Mouse (Mus musculus): Measurements from ENCODE around the gene Duoxa1.

The Duoxa1 gene

DNA sequence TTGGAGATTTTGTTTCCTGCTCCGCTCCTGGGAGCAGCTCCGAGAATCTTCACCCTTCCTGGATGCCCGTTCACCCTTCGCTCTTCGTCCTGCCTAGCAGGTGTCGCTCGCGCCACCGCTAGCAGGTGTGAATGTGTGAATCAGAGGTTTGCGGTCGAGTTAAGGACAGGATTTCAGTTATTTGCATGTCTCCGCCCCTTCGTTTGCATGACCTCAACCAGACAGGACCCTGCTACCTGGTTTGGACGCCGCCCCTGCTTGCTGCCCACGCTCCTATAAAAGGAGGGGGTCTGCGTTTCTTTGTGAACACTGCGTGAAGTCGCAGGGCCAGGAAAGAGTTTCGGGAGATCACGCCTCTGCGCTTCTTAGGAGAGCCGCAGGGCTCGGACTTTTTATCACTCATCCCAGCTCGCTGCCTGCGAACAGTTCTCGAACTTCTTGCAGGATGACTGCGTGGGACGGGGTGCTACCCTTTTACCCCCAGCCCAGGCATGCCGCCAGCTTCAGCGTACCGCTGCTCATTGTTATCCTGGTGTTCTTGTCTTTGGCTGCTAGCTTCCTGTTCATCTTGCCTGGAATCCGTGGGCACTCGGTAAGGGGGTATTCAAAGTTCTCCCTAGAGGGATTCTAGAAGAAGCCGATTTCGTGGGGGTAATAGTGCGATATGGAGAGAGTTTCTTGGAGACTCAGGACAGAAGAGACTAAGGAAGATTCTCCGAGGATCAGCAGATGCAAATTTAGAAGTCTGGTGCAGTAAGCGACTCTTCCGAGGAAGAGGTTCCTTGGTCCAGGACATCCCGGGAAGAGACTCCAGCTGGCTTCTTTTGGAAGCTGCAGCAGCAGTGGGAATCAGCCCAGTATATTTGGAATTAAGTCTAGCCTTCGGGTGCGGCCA lies 14.7 kb downstream of the Duoxa1 start, which contains the start of gene Duoxa2:
Gene Duoxa2 (plus strand): TSS at position 305 of the 895 bp plus-strand sequence.
- DNase-seq (ENCODE audit: low read depth in 2 of 2, low spot score in 2 of 2): peak in 1 of 2 experiments; percentile 36

DNA sequence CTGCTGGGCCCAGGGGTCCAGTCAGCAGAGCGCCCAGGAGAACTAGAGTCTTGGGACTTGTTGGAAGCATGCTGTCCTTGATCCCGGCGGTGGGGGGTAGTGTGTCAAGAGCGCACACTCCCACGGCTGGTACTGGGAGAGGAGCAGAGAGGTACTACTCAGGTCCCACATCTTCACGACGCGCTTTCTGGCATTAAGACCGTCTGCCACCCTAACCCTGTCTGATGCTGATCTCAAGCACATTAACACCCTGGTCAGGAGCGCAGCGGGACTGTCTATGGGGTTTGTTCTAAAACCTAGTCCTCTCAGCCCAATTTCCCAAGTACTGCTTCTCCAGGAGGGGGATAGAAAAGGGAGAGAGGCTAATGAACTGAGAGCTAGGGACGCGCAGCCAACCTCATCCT lies 15.4 kb downstream of the Duoxa1 start, which contains the start of gene Duox2:
Gene Duox2 (minus strand): TSS at position 354 of the 404 bp plus-strand sequence.
- no peak for DNase-seq (ENCODE audit: low read depth in 2 of 2, low spot score in 2 of 2)

DNA sequence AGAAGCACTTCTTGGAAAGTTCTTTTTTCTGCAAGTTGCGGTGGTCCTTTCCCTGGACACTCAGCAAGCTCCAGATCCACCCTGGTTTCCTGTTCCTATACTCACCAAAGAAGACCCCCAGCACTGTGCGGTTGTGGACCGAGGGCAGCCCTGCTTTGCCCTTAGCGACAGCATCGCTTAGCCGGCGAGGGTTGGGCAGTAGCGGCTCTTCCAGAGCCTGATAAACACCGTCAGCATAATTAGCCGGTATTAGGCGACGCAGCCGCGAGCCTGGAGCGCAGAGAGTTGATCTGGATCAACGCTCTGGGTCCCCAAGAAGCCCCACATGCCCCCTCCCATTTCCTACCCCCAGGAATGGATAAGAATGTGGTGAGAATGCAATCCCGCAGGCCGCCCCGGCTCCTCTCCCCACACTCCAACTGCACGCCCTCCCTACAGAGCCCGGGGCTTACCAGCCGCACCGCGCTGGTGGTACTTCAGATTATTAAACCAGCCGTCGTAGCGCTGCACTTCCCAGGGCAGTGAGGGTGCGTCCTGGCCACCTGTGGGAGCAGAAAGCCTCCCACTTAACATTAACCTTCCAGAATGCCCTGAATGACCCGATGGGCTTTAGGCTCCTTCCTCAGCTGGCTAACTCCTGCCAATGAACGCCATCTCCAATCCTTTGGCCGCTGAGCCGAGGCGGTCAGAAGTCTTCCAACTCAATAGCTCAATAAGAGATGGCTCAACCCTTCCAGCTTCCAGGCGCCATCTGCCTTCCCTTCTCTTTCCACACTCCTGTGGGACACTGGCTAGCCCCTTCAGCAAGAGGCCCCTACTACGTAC lies 16.0 kb downstream of the Duoxa1 start:
- DNase-seq (ENCODE audit: low read depth in 2 of 2, low spot score in 2 of 2): no peak

DNA sequence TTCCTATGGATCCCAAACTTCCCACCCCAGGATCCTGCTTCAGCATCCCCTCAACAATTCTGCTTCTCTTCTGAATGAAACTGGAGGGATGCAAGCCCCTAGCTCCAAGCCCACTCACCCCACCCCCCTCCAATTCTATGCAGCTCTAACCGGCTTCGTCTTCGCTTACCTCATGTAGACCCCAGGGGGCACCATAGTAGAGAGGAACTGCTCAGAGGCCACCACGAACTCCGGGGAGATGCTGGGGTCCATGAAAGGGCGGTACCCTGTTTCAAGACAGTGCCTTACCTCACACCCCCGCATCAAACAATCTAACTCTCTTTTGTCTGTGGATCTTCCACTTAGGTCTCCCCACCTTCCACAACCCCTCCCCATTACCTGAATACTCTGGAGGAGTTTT lies 18.6 kb downstream of the Duoxa1 start:
- no peak for DNase-seq (ENCODE audit: low read depth in 2 of 2, low spot score in 2 of 2)

DNA sequence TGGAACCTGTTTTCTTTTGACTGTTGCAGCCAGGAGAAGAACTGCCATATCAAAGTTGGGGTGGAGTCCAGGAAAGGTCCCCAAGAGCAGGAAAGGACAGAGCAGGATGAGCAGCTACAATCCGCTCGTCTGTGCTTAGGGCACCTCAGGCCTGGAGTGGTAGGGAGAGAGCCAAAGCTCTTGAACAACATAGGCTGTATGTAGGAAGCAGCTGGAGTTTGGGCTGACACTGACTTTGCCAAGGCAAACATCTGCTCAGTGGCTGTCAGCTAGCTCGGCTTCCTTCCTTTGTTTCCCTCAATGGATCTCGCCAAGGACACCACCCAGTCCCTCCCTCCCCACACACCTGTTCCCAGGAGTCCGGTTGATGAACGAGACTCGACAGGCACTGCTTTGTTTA lies 27.4 kb downstream of the Duoxa1 start:
- DNase-seq (ENCODE audit: low read depth in 2 of 2, low spot score in 2 of 2): no peak

DNA sequence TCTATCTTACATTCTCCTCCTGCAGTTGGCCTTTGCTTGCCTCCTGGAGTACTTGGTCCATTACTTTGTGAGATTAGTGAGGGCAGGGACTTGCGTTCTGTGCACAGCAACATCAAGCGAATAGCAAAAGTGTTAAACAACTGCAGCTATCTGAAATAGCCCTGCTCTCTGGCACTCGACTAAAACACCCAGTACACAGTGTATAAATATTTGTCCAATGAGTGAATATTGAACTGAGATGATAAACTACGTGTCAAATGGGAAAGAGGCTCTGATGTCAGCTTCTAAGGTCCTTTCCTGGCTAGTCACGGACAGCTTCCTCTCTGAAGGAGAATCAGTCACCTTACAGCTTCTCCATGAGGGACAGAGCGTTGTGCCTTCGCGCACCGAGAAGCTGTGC lies 29.4 kb downstream of the Duoxa1 start:
- no peak for DNase-seq (ENCODE audit: low read depth in 2 of 2, low spot score in 2 of 2)

DNA sequence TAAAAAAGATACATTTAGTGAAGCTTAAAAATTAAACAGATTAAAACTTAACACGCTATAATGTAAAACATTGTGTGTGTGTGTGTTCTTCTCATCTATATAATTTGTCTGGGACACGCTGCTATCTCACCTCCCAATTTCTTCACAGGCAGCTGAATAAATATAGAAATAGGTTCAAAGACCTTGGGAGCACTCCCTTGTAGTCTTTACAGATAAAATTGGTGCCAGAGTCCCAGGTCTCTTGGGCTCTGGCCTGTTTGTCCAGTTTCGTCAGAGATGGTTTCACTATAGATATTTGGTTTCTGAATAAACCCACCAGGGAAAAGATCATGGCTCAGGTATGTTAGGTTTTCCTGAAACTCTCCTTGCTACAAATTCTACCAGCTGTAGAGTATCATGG lies 34.8 kb downstream of the Duoxa1 start:
- DNase-seq (ENCODE audit: low read depth in 2 of 2, low spot score in 2 of 2): no peak

DNA sequence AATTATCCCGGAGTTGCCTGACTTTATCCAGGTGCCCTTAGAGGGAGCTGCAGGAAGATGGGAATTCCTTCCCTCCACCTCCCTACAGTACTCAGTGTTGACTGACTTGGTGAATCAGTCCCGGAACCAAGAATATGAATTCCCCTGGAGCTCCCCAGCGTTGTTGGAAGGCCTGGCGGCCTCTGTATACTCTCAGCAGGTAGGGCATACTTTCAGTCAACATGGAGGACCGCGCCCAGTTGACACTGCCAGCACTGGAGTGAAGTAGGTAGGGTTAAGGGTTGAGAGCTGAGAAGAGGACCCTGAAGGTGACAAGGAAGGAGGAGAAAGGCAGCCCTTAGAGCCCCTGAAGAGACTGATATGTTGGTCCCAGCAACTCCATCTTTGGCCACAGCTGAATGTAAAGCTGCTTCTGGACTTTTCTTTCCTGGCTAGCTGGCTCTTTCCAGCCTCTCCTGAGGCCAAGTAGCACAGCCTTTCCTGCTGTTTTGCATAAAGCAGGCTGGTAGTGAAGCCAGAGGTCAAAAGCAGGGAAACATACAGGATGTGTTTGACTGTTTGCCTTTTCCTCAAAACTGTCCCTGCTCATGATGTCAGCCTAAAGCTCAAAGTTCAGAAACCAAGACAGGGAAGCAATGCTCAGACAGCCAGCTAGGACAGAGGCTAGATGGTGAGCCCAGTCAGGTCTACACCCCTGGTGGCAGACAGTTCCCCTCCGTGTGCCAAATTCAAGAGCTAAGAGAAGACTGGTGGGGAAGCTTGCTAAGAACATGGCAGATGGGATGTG lies 46.9 kb downstream of the Duoxa1 start:
- no peak for DNase-seq (ENCODE audit: low read depth in 2 of 2, low spot score in 2 of 2)

DNA sequence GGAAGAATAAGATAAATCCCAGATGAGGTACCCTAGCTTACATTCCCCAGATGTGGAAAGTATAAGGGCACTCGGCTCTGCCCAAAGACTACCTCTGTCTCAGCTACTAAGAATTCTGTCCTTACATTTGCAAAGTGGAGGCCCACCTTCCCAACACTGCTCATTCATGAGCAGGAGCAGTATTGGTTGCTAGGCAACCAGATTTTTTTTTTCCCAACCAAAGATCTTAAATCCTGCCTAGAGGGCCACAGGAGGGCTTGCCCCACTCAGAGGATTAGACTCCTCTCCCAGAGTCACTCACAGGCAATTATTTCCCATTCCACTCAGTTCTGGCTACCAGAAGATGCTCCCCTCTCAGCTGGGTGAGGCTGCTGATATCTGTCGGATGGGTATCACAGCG lies 48.8 kb downstream of the Duoxa1 start:
- DNase-seq (ENCODE audit: low read depth in 2 of 2, low spot score in 2 of 2): no peak

DNA sequence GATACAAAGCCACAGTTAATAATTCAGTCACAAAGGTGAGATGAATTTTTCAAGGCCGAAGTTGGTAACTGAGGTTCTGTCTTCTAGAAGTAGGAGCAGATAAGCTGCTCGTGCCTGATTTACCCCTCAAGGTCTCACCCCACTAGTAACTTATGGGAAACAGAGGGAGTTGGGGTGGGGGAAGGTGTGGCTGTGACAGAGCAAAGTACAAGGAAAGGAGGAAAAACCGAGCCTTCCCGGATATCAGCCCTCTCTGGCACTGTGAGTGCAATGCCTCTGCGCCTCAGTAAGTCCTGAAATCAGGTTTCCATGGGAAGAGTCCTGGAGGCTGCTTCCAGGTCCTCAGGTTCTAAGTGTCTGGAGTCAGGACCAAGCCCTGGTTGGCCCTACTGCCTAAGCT lies 52.8 kb downstream of the Duoxa1 start:
- DNase-seq (ENCODE audit: low read depth in 2 of 2, low spot score in 2 of 2): no peak

DNA sequence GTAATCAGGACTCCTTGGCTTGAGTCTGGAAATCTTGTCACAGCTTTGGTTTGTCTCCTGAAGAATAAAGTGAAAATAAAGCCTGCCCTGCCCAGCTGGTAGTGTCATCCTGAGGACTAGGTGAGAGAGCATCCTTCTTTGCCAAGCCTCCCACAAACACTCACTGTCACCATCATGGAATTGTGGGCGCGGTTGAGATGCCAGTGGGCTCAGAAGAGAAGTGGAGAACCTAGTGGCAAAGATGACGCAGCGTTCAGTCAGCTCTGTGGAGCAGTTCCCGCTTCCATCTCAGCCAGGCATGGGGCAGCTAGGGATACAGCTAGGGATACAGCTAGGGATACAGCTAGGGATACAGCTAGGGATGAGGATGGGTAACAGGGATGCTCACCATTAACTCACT lies 57.5 kb downstream of the Duoxa1 start:
- DNase-seq (ENCODE audit: low read depth in 2 of 2, low spot score in 2 of 2): no peak
